ENCODE assay signal across 31 mouse cellular contexts in the genomic region with DNA sequence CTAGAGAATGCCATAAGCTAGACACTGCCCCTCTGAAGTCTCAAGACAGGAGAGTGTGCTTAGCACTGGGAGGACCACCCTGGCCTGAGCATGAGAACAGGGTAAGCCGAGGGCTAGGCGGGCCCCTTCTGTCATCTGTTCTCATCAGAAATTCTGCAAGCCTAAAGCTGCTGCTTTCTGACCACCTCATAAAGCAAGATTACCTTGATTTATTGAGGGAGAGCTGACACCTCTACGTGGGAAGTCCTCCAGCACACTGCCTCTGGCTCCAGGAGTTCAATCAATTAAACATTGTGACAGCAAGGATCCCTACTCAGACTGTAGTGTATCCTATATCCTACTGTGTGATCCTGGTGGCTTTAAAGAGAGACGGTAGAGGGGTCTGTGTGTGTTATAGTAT.
DNase-seq lines count a peak whose midpoint lies in the region; ATAC-seq lines count a peak whose summit lies in the region.
"Had no signal": no experiment of that assay in that cellular context is flagged by ENCODE, and none has a peak within 500 bp of the region (broad histone marks: within the 10 kb centered on the region; RNA-seq: fewer than 3 reads in every experiment).

No protein-coding gene starts in this region.

- ATAC-seq in kidney, embryonic 15.5 days (replicated peaks; ENCODE audit: low FRiP score): peak; percentile 70; the same call in 1 of the 2 replicates
- no peak for ATAC-seq in neural tube, embryonic 11.5 days (ENCODE audit: insufficient read depth, low FRiP score, low TSS enrichment)
- no peak for ATAC-seq in megakaryocyte-erythroid progenitor cell, adult 5-6 weeks (replicated peaks; ENCODE audit: low FRiP score, low TSS enrichment, poor library complexity, severe bottlenecking)
- ATAC-seq: CD4-positive, CD25-positive, alpha-beta regulatory T cell, adult 4 months; forebrain, embryonic 14.5 days; hindbrain, embryonic 16.5 days; intestine, embryonic 16.5 days; midbrain, embryonic 16.5 days had no signal

- DNase-seq in kidney, adult 8-10 months: no peak
- DNase-seq in embryo, embryonic 11.5 days (ENCODE audit: low read depth, low spot score): peak; percentile 36
- peak; percentile 63 for DNase-seq in hindlimb bud, embryonic 11.5 days (ENCODE audit: extremely low spot score, low read depth, low spot score)
- peak; percentile 42 for DNase-seq in neural tube, embryonic 11.5 days (ENCODE audit: low spot score)
- no peak for DNase-seq in urinary bladder, adult 18-20 months (ENCODE audit: low spot score in 2 of 2)
- DNase-seq: adrenal gland, postnatal 14 days; cerebellum, adult 11-12 months; cerebellum, adult 9-11 months; gastrocnemius, postnatal 25 days; heart, adult 11 months; liver; lung, adult 2 months; lung, postnatal 10 days; right cerebral cortex, postnatal 25 days; thymus, adult 2 months; thymus, postnatal 36 days had no signal

- WGBS in kidney, embryonic 15.5 days: 11% methylated on average over 4 of the region's 4 CpGs
- WGBS in neural tube, embryonic 11.5 days: 8% methylated on average over 4 of the region's 4 CpGs

- H3K9ac ChIP-seq in kidney, embryonic 15.5 days: no peak overlapping the region
- no peak overlapping the region for H3K9ac ChIP-seq in neural tube, embryonic 11.5 days (ENCODE audit: low read length)
- H3K9ac ChIP-seq: embryonic facial prominence, embryonic 12.5 days; heart, embryonic 15.5 days; liver, embryonic 14.5 days had no signal

- no peak overlapping the region for H3K27ac ChIP-seq in kidney, embryonic 15.5 days
- H3K27ac ChIP-seq in neural tube, embryonic 11.5 days (ENCODE audit: low read depth, low read length): no peak overlapping the region
- H3K27ac ChIP-seq: embryonic facial prominence, embryonic 12.5 days; heart, embryonic 10.5 days; heart, embryonic 15.5 days; layer of hippocampus, adult 2 months; liver, embryonic 14.5 days; macrophage had no signal

- 0 out of 2 replicates have a peak, but pooled peaks cover 3% of the 10 kb centered on the region for H3K36me3 ChIP-seq in kidney, embryonic 15.5 days
- H3K36me3 ChIP-seq in neural tube, embryonic 11.5 days (ENCODE audit: control insufficient read depth, insufficient read depth, low read length): no peaks in the 10 kb centered on the region
- H3K36me3 ChIP-seq: heart, embryonic 15.5 days had no signal

- peaks cover 45% of the 10 kb centered on the region for H3K4me1 ChIP-seq in kidney, embryonic 15.5 days
- H3K4me1 ChIP-seq in neural tube, embryonic 11.5 days (ENCODE audit: control insufficient read depth, insufficient read depth, low read length): peaks cover 40% of the 10 kb centered on the region

- peaks cover 5% of the 10 kb centered on the region; the same call in 1 of the 2 replicates for H3K27me3 ChIP-seq in kidney, embryonic 15.5 days
- H3K27me3 ChIP-seq in neural tube, embryonic 11.5 days (ENCODE audit: control insufficient read depth, insufficient read depth, low read length): peaks cover 2% of the 10 kb centered on the region; the same call in 1 of the 2 replicates
- H3K27me3 ChIP-seq: embryonic facial prominence, embryonic 12.5 days; heart, embryonic 15.5 days had no signal

- no peak overlapping the region for H3K4me3 ChIP-seq in kidney, embryonic 15.5 days (replicated peaks)
- no peak overlapping the region for H3K4me3 ChIP-seq in neural tube, embryonic 11.5 days (ENCODE audit: low read depth, low read length)
- H3K4me3 ChIP-seq: embryonic facial prominence, embryonic 12.5 days; heart, embryonic 10.5 days; heart, embryonic 15.5 days; layer of hippocampus, adult 2 months; myocyte had no signal

- no peak overlapping the region for H3K4me2 ChIP-seq in kidney, embryonic 15.5 days
- no peak overlapping the region for H3K4me2 ChIP-seq in neural tube, embryonic 11.5 days (ENCODE audit: low read depth)
- H3K4me2 ChIP-seq: embryonic facial prominence, embryonic 12.5 days; heart, embryonic 15.5 days; midbrain, embryonic 11.5 days had no signal

- H3K9me3 ChIP-seq in kidney, embryonic 15.5 days (replicated peaks): no peaks in the 10 kb centered on the region
- H3K9me3 ChIP-seq in neural tube, embryonic 11.5 days (ENCODE audit: control insufficient read depth, low read length): no peaks in the 10 kb centered on the region
- H3K9me3 ChIP-seq: embryonic facial prominence, embryonic 12.5 days; heart, embryonic 10.5 days; heart, embryonic 15.5 days had no signal

Comparison
In these comparisons a context has a peak if more than half of its experiments do, and no peak if none do; other contexts are left out.
1. DNase-seq: peak in embryo, embryonic 11.5 days (single experiment), hindlimb bud, embryonic 11.5 days (single experiment) and neural tube, embryonic 11.5 days (single experiment); none in kidney, adult 8-10 months (0 of 2) and urinary bladder, adult 18-20 months (0 of 2).